ENCODE assay signal across 8 mouse cellular contexts in genomic region chr10:128731002-128731433, GRCm38 (mm10). TPM values are rescaled to one million over a fixed set of nuclear protein-coding genes. Genes with fewer than 3 reads are reported as not detected.
A peak's percentile ranks its signal among the peaks of the same experiment; 100 is the strongest.
DNase-seq lines count a peak whose midpoint lies in the region; ATAC-seq and TF ChIP-seq lines count a peak whose summit lies in the region.

No protein-coding gene starts in this region.

- no peaks in the 10 kb centered on the region for H3K27me3 ChIP-seq in heart, embryonic 10.5 days (ENCODE audit: insufficient read depth, poor library complexity, severe bottlenecking)
- no peaks in the 10 kb centered on the region for H3K27me3 ChIP-seq in kidney, embryonic 14.5 days (ENCODE audit: control insufficient read depth, insufficient read depth, low read length)
- H3K27me3 ChIP-seq in liver, embryonic 13.5 days: no peaks in the 10 kb centered on the region
- H3K27me3 ChIP-seq in neural tube, embryonic 11.5 days (ENCODE audit: control insufficient read depth, insufficient read depth, low read length): no peaks in the 10 kb centered on the region
- H3K27me3 ChIP-seq in stomach, embryonic 15.5 days (replicated peaks): no peaks in the 10 kb centered on the region

- peaks cover 11% of the 10 kb centered on the region for H3K36me3 ChIP-seq in heart, embryonic 10.5 days
- H3K36me3 ChIP-seq in kidney, embryonic 14.5 days (ENCODE audit: control insufficient read depth, insufficient read depth, low read length): no peaks in the 10 kb centered on the region
- H3K36me3 ChIP-seq in liver, embryonic 13.5 days: peaks cover 5% of the 10 kb centered on the region; the same call in 1 of the 2 replicates
- H3K36me3 ChIP-seq in neural tube, embryonic 11.5 days (ENCODE audit: control insufficient read depth, insufficient read depth, low read length): no peaks in the 10 kb centered on the region
- peaks cover 16% of the 10 kb centered on the region; the same call in 1 of the 2 replicates for H3K36me3 ChIP-seq in stomach, embryonic 15.5 days

- H3K4me1 ChIP-seq in bone marrow macrophage, adult 2 months (ENCODE audit: control insufficient read depth, insufficient read depth, low read length): peaks cover 5% of the 10 kb centered on the region
- no peaks in the 10 kb centered on the region; the same call in 1 of the 2 replicates for H3K4me1 ChIP-seq in embryonic fibroblast, embryonic 13.5 days (ENCODE audit: control insufficient read depth, insufficient read depth, low read length)
- H3K4me1 ChIP-seq in heart, embryonic 10.5 days: peaks cover 4% of the 10 kb centered on the region; the same call in 1 of the 2 replicates
- no peaks in the 10 kb centered on the region for H3K4me1 ChIP-seq in kidney, embryonic 14.5 days (ENCODE audit: control insufficient read depth, insufficient read depth, low read length)
- 0 out of 2 replicates have a peak, but pooled peaks cover 3% of the 10 kb centered on the region for H3K4me1 ChIP-seq in liver, embryonic 13.5 days (replicated peaks)
- no peaks in the 10 kb centered on the region for H3K4me1 ChIP-seq in neural tube, embryonic 11.5 days (ENCODE audit: control insufficient read depth, insufficient read depth, low read length)
- no peaks in the 10 kb centered on the region for H3K4me1 ChIP-seq in stomach, embryonic 15.5 days

- H3K9me3 ChIP-seq in heart, embryonic 10.5 days: no peaks in the 10 kb centered on the region
- H3K9me3 ChIP-seq in kidney, embryonic 14.5 days (ENCODE audit: control insufficient read depth, low read length): no peaks in the 10 kb centered on the region
- H3K9me3 ChIP-seq in liver, embryonic 13.5 days (replicated peaks): no peaks in the 10 kb centered on the region
- no peaks in the 10 kb centered on the region for H3K9me3 ChIP-seq in neural tube, embryonic 11.5 days (ENCODE audit: control insufficient read depth, low read length)
- no peaks in the 10 kb centered on the region for H3K9me3 ChIP-seq in stomach, embryonic 15.5 days

- H3K27ac ChIP-seq in bone marrow macrophage, adult 2 months (ENCODE audit: insufficient read depth, low read depth, low read length): no peak overlapping the region
- no peak overlapping the region for H3K27ac ChIP-seq in embryonic fibroblast, embryonic 13.5 days (ENCODE audit: insufficient read depth, low read length)
- peak overlapping the region; percentile 10; the same call in 1 of the 2 replicates for H3K27ac ChIP-seq in heart, embryonic 10.5 days
- H3K27ac ChIP-seq in kidney, embryonic 14.5 days (ENCODE audit: low read depth, low read length): no peak overlapping the region
- H3K27ac ChIP-seq in liver, embryonic 13.5 days: no peak overlapping the region
- H3K27ac ChIP-seq in neural tube, embryonic 11.5 days (ENCODE audit: low read depth, low read length): no peak overlapping the region
- no peak overlapping the region for H3K27ac ChIP-seq in stomach, embryonic 15.5 days

- ATAC-seq in kidney, embryonic 14.5 days (ENCODE audit: low FRiP score, low TSS enrichment): peak; percentile 82
- no peak for ATAC-seq in liver, embryonic 13.5 days (ENCODE audit: low read depth)
- ATAC-seq in neural tube, embryonic 11.5 days (ENCODE audit: insufficient read depth, low FRiP score, low TSS enrichment): 0 out of 2 replicates have a peak, but pooled peaks have one; percentile 50
- ATAC-seq in stomach, embryonic 15.5 days (ENCODE audit: insufficient read depth, low FRiP score, low read depth): 0 out of 2 replicates have a peak, but pooled peaks have one; percentile 56

- no peak overlapping the region for H3K9ac ChIP-seq in kidney, embryonic 14.5 days (ENCODE audit: low read depth, low read length)
- H3K9ac ChIP-seq in liver, embryonic 13.5 days: peak overlapping the region; percentile 23; the same call in 1 of the 2 replicates
- H3K9ac ChIP-seq in neural tube, embryonic 11.5 days (ENCODE audit: low read length): no peak overlapping the region
- no peak overlapping the region for H3K9ac ChIP-seq in stomach, embryonic 15.5 days

- peak; percentile 53 for TF ChIP-seq CTCF in bone marrow macrophage, adult 2 months (IDR thresholded peaks at IDR 0.05; ENCODE audit: low read depth, low read length)
- TF ChIP-seq CTCF in embryonic fibroblast, embryonic 13.5 days (IDR thresholded peaks at IDR 0.05; ENCODE audit: borderline replicate concordance, insufficient read depth, low read length): peak; percentile 85; the same call in 1 of the 2 replicates

- no peak overlapping the region; the same call in 1 of the 2 replicates for H3K4me2 ChIP-seq in kidney, embryonic 14.5 days (replicated peaks; ENCODE audit: low read depth, low read length)
- H3K4me2 ChIP-seq in liver, embryonic 13.5 days: 0 out of 2 replicates have a peak overlapping the region, but pooled peaks have one; percentile 15
- H3K4me2 ChIP-seq in neural tube, embryonic 11.5 days (ENCODE audit: low read depth): no peak overlapping the region
- H3K4me2 ChIP-seq in stomach, embryonic 15.5 days: no peak overlapping the region

- no peak for TF ChIP-seq POLR2A in bone marrow macrophage, adult 2 months (IDR thresholded peaks at IDR 0.05; ENCODE audit: borderline replicate concordance, low read depth, low read length)
- no peak for TF ChIP-seq POLR2A in embryonic fibroblast, embryonic 13.5 days (IDR thresholded peaks at IDR 0.05; ENCODE audit: low read depth, low read length)

- peak; percentile 64 for DNase-seq in CD4-positive helper T cell, adult 2 months (ENCODE audit: low read depth, low spot score)
- DNase-seq in heart, embryonic 10.5 days (ENCODE audit: low spot score): peak; percentile 77
- DNase-seq in liver, embryonic 13.5 days: peak; percentile 44
- peak; percentile 64 for DNase-seq in neural tube, embryonic 11.5 days (ENCODE audit: low spot score)

- WGBS in heart, embryonic 10.5 days: 25% methylated on average over 10 of the region's 10 CpGs
- 16% methylated on average over 10 of the region's 10 CpGs for WGBS in kidney, embryonic 14.5 days
- 20% methylated on average over 10 of the region's 10 CpGs for WGBS in liver, embryonic 13.5 days (ENCODE audit: insufficient replicate concordance)
- 25% methylated on average over 10 of the region's 10 CpGs for whole genome bisulfite sequencing in neural tube, embryonic 11.5 days
- WGBS in stomach, embryonic 15.5 days: 16% methylated on average over 10 of the region's 10 CpGs

- H3K4me3 ChIP-seq in bone marrow macrophage, adult 2 months (ENCODE audit: insufficient read depth, low read length): no peak overlapping the region
- H3K4me3 ChIP-seq in embryonic fibroblast, embryonic 13.5 days (ENCODE audit: insufficient read depth, low read length): no peak overlapping the region
- no peak overlapping the region for H3K4me3 ChIP-seq in heart, embryonic 10.5 days
- no peak overlapping the region for H3K4me3 ChIP-seq in kidney, embryonic 14.5 days (ENCODE audit: low read length)
- no peak overlapping the region for H3K4me3 ChIP-seq in liver, embryonic 13.5 days (replicated peaks)
- H3K4me3 ChIP-seq in neural tube, embryonic 11.5 days (ENCODE audit: low read depth, low read length): no peak overlapping the region
- H3K4me3 ChIP-seq in stomach, embryonic 15.5 days (replicated peaks): no peak overlapping the region

RNA-seq across cellular contexts. Expression of gene Dgka, which starts 13.6 kb away (rescaled TPM):
- 26.1 and 29.6 TPM in 2 replicates for polyA plus RNA-seq in bone marrow macrophage, adult 2 months (2012; ENCODE audit: insufficient read depth, insufficient read length, missing spikeins)
- 14.6 and 19.0 TPM in 2 replicates for polyA plus RNA-seq in embryonic fibroblast, embryonic 13.5 days (2011; ENCODE audit: insufficient read length, low read depth, missing spikeins)
- 3.9 and 4.4 TPM in 2 replicates for polyA plus RNA-seq in heart, embryonic 10.5 days (2016; fragmentation: Nextera tagmentation; extraction: Ambion mirVana)
- polyA plus RNA-seq in kidney, embryonic 14.5 days (2014; fragmentation: Nextera tagmentation; extraction: Ambion mirVana): 4.1 and 4.7 TPM in 2 replicates
- 1.8 and 2.6 TPM in 2 replicates for polyA plus RNA-seq in liver, embryonic 13.5 days (2015; fragmentation: Nextera tagmentation; extraction: Ambion mirVana)
- polyA plus RNA-seq in neural tube, embryonic 11.5 days (2014; fragmentation: Nextera tagmentation; extraction: Ambion mirVana): 5.8 and 6.2 TPM in 2 replicates
- 15.9 and 18.0 TPM in 2 replicates for polyA plus RNA-seq in stomach, embryonic 15.5 days (2015; fragmentation: Nextera tagmentation; extraction: Ambion mirVana)

RNA-seq across cellular contexts. Expression of gene Pym1, which starts 16.7 kb away (rescaled TPM):
- polyA plus RNA-seq in bone marrow macrophage, adult 2 months (2012; ENCODE audit: insufficient read depth, insufficient read length, missing spikeins): 26.1 and 33.8 TPM in 2 replicates
- 29.5 and 38.2 TPM in 2 replicates for polyA plus RNA-seq in embryonic fibroblast, embryonic 13.5 days (2011; ENCODE audit: insufficient read length, low read depth, missing spikeins)
- 31.8 and 45.4 TPM in 2 replicates for polyA plus RNA-seq in heart, embryonic 10.5 days (2016; fragmentation: Nextera tagmentation; extraction: Ambion mirVana)
- 41.3 and 55.4 TPM in 2 replicates for polyA plus RNA-seq in kidney, embryonic 14.5 days (2014; fragmentation: Nextera tagmentation; extraction: Ambion mirVana)
- polyA plus RNA-seq in liver, embryonic 13.5 days (2015; fragmentation: Nextera tagmentation; extraction: Ambion mirVana): 20.4 and 20.8 TPM in 2 replicates
- 47.8 and 50.2 TPM in 2 replicates for polyA plus RNA-seq in neural tube, embryonic 11.5 days (2014; fragmentation: Nextera tagmentation; extraction: Ambion mirVana)
- 36.1 TPM in 2 replicates for polyA plus RNA-seq in stomach, embryonic 15.5 days (2015; fragmentation: Nextera tagmentation; extraction: Ambion mirVana)

RNA-seq across cellular contexts. Expression of gene Cdk2, which starts 26.2 kb away (rescaled TPM):
- polyA plus RNA-seq in bone marrow macrophage, adult 2 months (2012; ENCODE audit: insufficient read depth, insufficient read length, missing spikeins): 47.0 and 53.0 TPM in 2 replicates
- 49.3 and 66.6 TPM in 2 replicates for polyA plus RNA-seq in embryonic fibroblast, embryonic 13.5 days (2011; ENCODE audit: insufficient read length, low read depth, missing spikeins)
- polyA plus RNA-seq in heart, embryonic 10.5 days (2016; fragmentation: Nextera tagmentation; extraction: Ambion mirVana): 106 and 110 TPM in 2 replicates
- 98.1 and 103 TPM in 2 replicates for polyA plus RNA-seq in kidney, embryonic 14.5 days (2014; fragmentation: Nextera tagmentation; extraction: Ambion mirVana)
- polyA plus RNA-seq in liver, embryonic 13.5 days (2015; fragmentation: Nextera tagmentation; extraction: Ambion mirVana): 61.1 and 71.9 TPM in 2 replicates
- 93.9 and 99.5 TPM in 2 replicates for polyA plus RNA-seq in neural tube, embryonic 11.5 days (2014; fragmentation: Nextera tagmentation; extraction: Ambion mirVana)
- 79.8 and 89.1 TPM in 2 replicates for polyA plus RNA-seq in stomach, embryonic 15.5 days (2015; fragmentation: Nextera tagmentation; extraction: Ambion mirVana)

RNA-seq across cellular contexts. Expression of gene Pmel, which starts 27.0 kb away (rescaled TPM):
- 0.37 and 0.67 TPM in 2 replicates for polyA plus RNA-seq in bone marrow macrophage, adult 2 months (2012; ENCODE audit: insufficient read depth, insufficient read length, missing spikeins)
- polyA plus RNA-seq in embryonic fibroblast, embryonic 13.5 days (2011; ENCODE audit: insufficient read length, low read depth, missing spikeins): 0.68 and 0.87 TPM in 2 replicates
- polyA plus RNA-seq in heart, embryonic 10.5 days (2016; fragmentation: Nextera tagmentation; extraction: Ambion mirVana): 0.75 and 0.89 TPM in 2 replicates
- polyA plus RNA-seq in kidney, embryonic 14.5 days (2014; fragmentation: Nextera tagmentation; extraction: Ambion mirVana): 1.0 and 2.6 TPM in 2 replicates
- polyA plus RNA-seq in liver, embryonic 13.5 days (2015; fragmentation: Nextera tagmentation; extraction: Ambion mirVana): 0.30 and 0.52 TPM in 2 replicates
- polyA plus RNA-seq in neural tube, embryonic 11.5 days (2014; fragmentation: Nextera tagmentation; extraction: Ambion mirVana): 4.0 and 4.6 TPM in 2 replicates
- 1.3 and 1.9 TPM in 2 replicates for polyA plus RNA-seq in stomach, embryonic 15.5 days (2015; fragmentation: Nextera tagmentation; extraction: Ambion mirVana)

RNA-seq across cellular contexts. Expression of gene Rab5b, which starts 35.0 kb away (rescaled TPM):
- polyA plus RNA-seq in bone marrow macrophage, adult 2 months (2012; ENCODE audit: insufficient read depth, insufficient read length, missing spikeins): 123 and 131 TPM in 2 replicates
- polyA plus RNA-seq in embryonic fibroblast, embryonic 13.5 days (2011; ENCODE audit: insufficient read length, low read depth, missing spikeins): 88.8 and 96.7 TPM in 2 replicates
- 66.2 and 69.1 TPM in 2 replicates for polyA plus RNA-seq in heart, embryonic 10.5 days (2016; fragmentation: Nextera tagmentation; extraction: Ambion mirVana)
- 34.9 and 54.6 TPM in 2 replicates for polyA plus RNA-seq in kidney, embryonic 14.5 days (2014; fragmentation: Nextera tagmentation; extraction: Ambion mirVana)
- polyA plus RNA-seq in liver, embryonic 13.5 days (2015; fragmentation: Nextera tagmentation; extraction: Ambion mirVana): 24.5 and 31.4 TPM in 2 replicates
- polyA plus RNA-seq in neural tube, embryonic 11.5 days (2014; fragmentation: Nextera tagmentation; extraction: Ambion mirVana): 82.2 and 82.9 TPM in 2 replicates
- 68.9 and 75.1 TPM in 2 replicates for polyA plus RNA-seq in stomach, embryonic 15.5 days (2015; fragmentation: Nextera tagmentation; extraction: Ambion mirVana)
